Mouse (Mus musculus) CH12.LX (cell line): ENCODE data around the gene Olfr101.

Experiments used
- CTCF ChIP-seq, 2 experiments: IDR thresholded peaks in 1 of 2; conservative IDR thresholded peaks in 1 of 2; 2 replicates each; pipeline ENCODE4 v1.5.1; 2011 to 2012; ENCODE audit warnings: low read depth in 2 of 2, low read length in 2 of 2, improper control_type of control experiment in 1 of 2, inconsistent platforms in 1 of 2, mild to moderate bottlenecking in 1 of 2, moderate library complexity in 1 of 2
- MXI1 ChIP-seq: IDR thresholded peaks from 2 replicates; pipeline ENCODE4 v1.6.1; 2011; ENCODE audit warnings: mild to moderate bottlenecking, low read depth, low read length, improper control_type of control experiment
- POLR2A ChIP-seq: IDR thresholded peaks from 2 replicates; pipeline ENCODE4 v1.6.1; 2011; ENCODE audit warnings: low read depth, mild to moderate bottlenecking, improper control_type of control experiment, low read length
- RCOR1 ChIP-seq: conservative IDR thresholded peaks from 2 replicates; pipeline ENCODE4 v1.6.1; 2012; ENCODE audit warnings: low read depth, mild to moderate bottlenecking, inconsistent platforms, low read length, improper control_type of control experiment
- SIN3A ChIP-seq: IDR thresholded peaks from 2 replicates; pipeline ENCODE4 v1.6.1; 2012; ENCODE audit warnings: low read length, improper control_type of control experiment, inconsistent platforms
- TCF12 ChIP-seq: IDR thresholded peaks from 2 replicates; pipeline ENCODE4 v1.6.1; 2014; ENCODE audit warnings: low read depth, mild to moderate bottlenecking, inconsistent platforms, low read length, improper control_type of control experiment

GRCm38 (mm10) chr17:37339598-37339997 lies 35.5 kb upstream of the Olfr101 start, which contains the start of gene Olfr103:
- no peak for TF ChIP-seq TCF12
- TF ChIP-seq SIN3A: no peak
- no peak for TF ChIP-seq CTCF (conservative IDR thresholded peaks at IDR 0.05 in 1 of 2, IDR thresholded peaks at IDR 0.05 in 1 of 2; ENCODE audit: low read depth in 2 of 2, low read length in 2 of 2)
- TF ChIP-seq RCOR1: no peak
- TF ChIP-seq MXI1: no peak
- no peak for TF ChIP-seq POLR2A
